Mouse (Mus musculus) heart, embryonic 14.5 days (tissue): ENCODE measurements around the gene Mfsd5. TPM values are rescaled to one million over a fixed set of nuclear protein-coding genes. Genes with fewer than 3 reads are reported as not detected.

Experiments
- ATAC-seq: fragments of 200-750 bp; cut with Nextera tagmentation; 2 replicates; pipeline ENCODE4 v1.8.0; 2017; ENCODE audit warnings: low read depth, moderate TSS enrichment; ENCODE audit not compliant: insufficient number of reproducible peaks, insufficient read depth, low FRiP score
- H3K27ac ChIP-seq, 2 experiments: fragments of 200-500 bp in 1 of 2; fragments of 300-500 bp in 1 of 2; sonication (generic) in 1 of 2; replicated peaks in 1 of 2; 2 replicates each; pipeline ENCODE4 v1.5.1; 2012 to 2014; ENCODE audit warnings: low read depth in 2 of 2, low read length in 2 of 2, control low read depth in 1 of 2, mild to moderate bottlenecking in 1 of 2, mixed read lengths in 1 of 2; ENCODE audit not compliant: control insufficient read depth in 1 of 2, insufficient read depth in 1 of 2
- H3K27me3 ChIP-seq: fragments of 300-500 bp; sonication (generic); 2 replicates; pipeline ENCODE4 v1.6.1; 2014; ENCODE audit warnings: mild to moderate bottlenecking, low read length, control low read depth; ENCODE audit not compliant: control insufficient read depth, insufficient read depth
- H3K36me3 ChIP-seq: fragments of 300-500 bp; sonication (generic); 2 replicates; pipeline ENCODE4 v1.6.1; 2014; ENCODE audit warnings: mild to moderate bottlenecking, control low read depth, low read length, mixed read lengths; ENCODE audit not compliant: control insufficient read depth, insufficient read depth
- H3K4me1 ChIP-seq, 2 experiments: fragments of 200-500 bp in 1 of 2; fragments of 300-500 bp in 1 of 2; sonication (generic) in 1 of 2; 2 replicates each; pipeline ENCODE4 v1.6.1; 2012 to 2014; ENCODE audit warnings: low read length in 2 of 2, control low read depth in 1 of 2, mixed read lengths in 1 of 2; ENCODE audit not compliant: control insufficient read depth in 2 of 2, insufficient read depth in 2 of 2
- H3K4me2 ChIP-seq: fragments of 300-500 bp; sonication (generic); 2 replicates; pipeline ENCODE4 v1.6.1; 2014; ENCODE audit warnings: mild to moderate bottlenecking, low read length
- H3K4me3 ChIP-seq, 2 experiments: fragments of 200-500 bp in 1 of 2; fragments of 300-500 bp in 1 of 2; sonication (generic) in 1 of 2; 2 replicates each; pipeline ENCODE4 v1.5.1; 2012 to 2014; ENCODE audit warnings: low read length in 2 of 2, mild to moderate bottlenecking in 2 of 2, control low read depth in 1 of 2, low read depth in 1 of 2, moderate library complexity in 1 of 2; ENCODE audit not compliant: control insufficient read depth in 1 of 2, insufficient read depth in 1 of 2
- H3K9ac ChIP-seq: fragments of 300-500 bp; sonication (generic); 2 replicates; pipeline ENCODE4 v1.6.1; 2014; ENCODE audit warnings: mild to moderate bottlenecking, low read length
- H3K9me3 ChIP-seq: fragments of 300-500 bp; sonication (generic); 2 replicates; pipeline ENCODE4 v1.6.1; 2016; ENCODE audit warnings: low read length, control low read depth; ENCODE audit not compliant: control insufficient read depth
- WGBS: fragments of 180-500 bp; shearing (Covaris S2); extraction: QIAGEN DNeasy Blood & Tissue Kit; methylation state at CpG from one replicate; pipeline ENCODE4 v1.1.7; 2014; 5-methylcytosine and 5-hydroxymethylcytosine counted together
- polyA plus RNA-seq: library from polyadenylated mRNA; unstranded; fragments of >200 nt; fragmentation: Nextera tagmentation; extraction: Ambion mirVana; gene quantifications from 2 replicates; pipeline ENCODE4 v1.2.1, GENCODE M21; 2014

The Mfsd5 gene
- polyA plus RNA-seq, 1 experiment from 2014 or later, result 39.2 TPM

DNA sequence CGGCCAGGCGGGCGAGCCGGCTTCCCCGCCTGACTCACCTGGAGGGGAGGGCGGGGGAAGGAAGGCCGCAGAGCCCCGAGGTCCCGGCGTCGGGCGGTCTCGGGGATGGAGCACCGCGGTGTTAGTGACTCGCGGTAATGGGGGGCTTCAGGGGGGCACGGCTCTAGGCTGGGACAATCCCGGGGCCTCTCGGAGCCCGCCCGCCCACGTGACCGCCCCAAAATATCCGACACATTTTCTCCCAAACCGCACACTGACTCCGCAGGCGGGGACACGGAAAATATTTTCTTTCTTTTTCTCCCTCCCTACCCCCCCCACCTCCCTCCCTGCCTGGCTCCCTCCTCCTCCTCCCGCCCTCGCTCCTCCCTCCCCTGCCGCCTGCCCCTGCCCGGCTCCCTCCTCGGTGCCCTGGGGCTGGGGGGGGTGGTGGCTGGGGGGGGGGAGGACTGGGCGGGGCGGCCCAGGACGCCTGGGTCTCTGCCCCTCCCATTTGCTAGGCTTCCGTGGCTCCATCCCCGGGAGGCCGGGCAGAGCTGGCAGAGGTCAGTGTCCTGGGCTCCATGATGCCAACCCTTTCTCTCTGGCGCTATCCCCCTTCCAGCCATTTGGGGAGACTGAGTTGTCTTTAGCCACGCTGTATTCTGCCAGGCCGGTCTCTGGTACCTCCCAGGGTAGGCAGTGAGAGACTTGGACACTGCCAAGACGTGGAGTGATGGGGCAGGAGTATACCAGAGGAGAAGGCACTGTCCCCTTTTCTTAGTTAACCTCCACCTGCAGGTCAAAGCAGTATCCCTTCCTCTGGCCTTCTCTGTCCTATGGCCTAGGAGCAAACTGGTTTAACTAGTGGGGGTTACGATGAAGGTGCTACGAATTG lies 21.8 kb upstream of the Mfsd5 start, which contains the start of gene Rarg:
Gene Rarg (minus strand): TSS at position 316 of the 874 bp plus-strand sequence.
- Histone ChIP-seq H3K9me3 (no peaks in the 10 kb centered on the region), H3K4me2 (peak within 1 kb of the TSS; percentile 81), H3K4me1 (peaks cover 0 to 12% of the 10 kb centered on the region in 2 experiments; a peak in 2 of 4 replicates), H3K27me3 (peaks cover 55% of the 10 kb centered on the region), H3K9ac (peak within 1 kb of the TSS; percentile 67), H3K36me3 (no peaks in the 10 kb centered on the region), H3K27ac (peak within 1 kb of the TSS; percentile 37 to 40; a peak in 3 of 4 replicates), H3K4me3 (peak within 1 kb of the TSS; percentile 50 to 51)
- WGBS, result 1% methylated on average over 36 of the region's 46 CpGs
- peak; percentile 41 for ATAC-seq

DNA sequence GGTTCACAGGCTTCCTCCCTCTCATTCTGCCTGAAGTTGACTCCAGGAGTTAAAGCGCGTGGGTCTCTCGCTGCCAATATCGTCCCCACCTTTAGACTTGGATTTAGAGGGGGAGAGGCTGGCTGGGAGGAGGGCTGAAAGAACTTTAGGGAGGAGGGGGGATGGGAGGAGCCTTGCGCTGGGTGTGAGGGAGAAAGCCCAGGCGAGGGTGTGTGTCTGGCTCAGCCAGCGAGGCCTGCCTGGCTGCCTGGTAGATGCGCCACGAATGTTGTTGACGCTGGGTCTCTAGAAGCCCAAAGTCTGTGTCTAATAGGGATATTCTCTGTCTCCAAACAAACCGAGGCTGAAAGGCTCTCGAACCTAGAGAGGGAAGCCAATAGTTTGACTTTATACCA lies 21.2 kb upstream of the Mfsd5 start:
- H3K36me3 ChIP-seq, result no peaks in the 10 kb centered on the region
- H3K4me2 ChIP-seq, result peak overlapping the region; percentile 81
- no peak for ATAC-seq
- peaks cover 55% of the 10 kb centered on the region for H3K27me3 ChIP-seq
- H3K9ac ChIP-seq, result no peak overlapping the region; the same call in 1 of the 2 replicates
- H3K9me3 ChIP-seq, result no peaks in the 10 kb centered on the region
- peak overlapping the region; percentile 16 to 50; a peak in 1 of 4 replicates for H3K4me3 ChIP-seq
- 7% methylated on average over 12 of the region's 12 CpGs for WGBS
- H3K4me1 ChIP-seq, result peaks cover 0 to 12% of the 10 kb centered on the region in 2 experiments; a peak in 2 of 4 replicates
- H3K27ac ChIP-seq, result peak overlapping the region in 1 of 2 experiments; percentile 37; a peak in 1 of 4 replicates

DNA sequence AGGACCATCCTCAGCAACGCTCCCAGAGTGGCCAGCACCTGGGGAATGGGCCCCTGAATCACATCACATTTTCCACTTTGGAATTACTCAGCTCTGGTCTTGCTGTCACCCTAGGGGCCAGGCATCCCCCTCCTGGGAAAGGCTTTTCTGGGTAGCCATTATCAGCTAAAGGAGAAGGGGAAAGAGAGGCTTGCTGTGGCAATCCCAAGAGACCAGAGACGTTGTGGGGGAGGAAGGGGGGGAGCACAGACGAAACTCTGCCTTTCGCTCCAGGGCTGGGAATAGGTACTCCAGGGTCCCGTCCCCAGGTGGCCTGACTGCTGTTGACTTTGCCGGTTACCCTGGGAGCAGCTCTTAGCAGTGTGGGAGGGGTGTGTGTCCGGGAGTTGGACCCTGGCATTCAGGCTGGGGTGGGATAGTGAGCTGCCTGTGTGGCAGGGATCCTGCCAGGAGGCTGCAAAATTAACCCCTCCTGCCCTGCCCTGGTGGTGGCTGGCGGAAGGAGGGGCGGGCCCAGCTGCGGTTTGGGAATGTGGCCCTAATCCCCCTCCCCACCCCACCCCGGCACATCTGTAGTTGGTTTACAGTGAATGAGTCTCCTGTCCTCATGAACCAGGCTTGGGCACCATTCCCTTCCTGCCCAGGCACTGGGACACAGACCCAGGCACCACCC lies 20.5 kb upstream of the Mfsd5 start:
- Histone ChIP-seq H3K4me2 (no peak overlapping the region), H3K4me1 (peaks cover 0 to 12% of the 10 kb centered on the region in 2 experiments; a peak in 2 of 4 replicates), H3K9ac (no peak overlapping the region), H3K9me3 (no peaks in the 10 kb centered on the region), H3K27me3 (peaks cover 60% of the 10 kb centered on the region), H3K36me3 (no peaks in the 10 kb centered on the region), H3K27ac (no peak overlapping the region; a peak in 1 of 4 replicates), H3K4me3 (no peak overlapping the region)
- 19% methylated on average over 11 of the region's 11 CpGs for WGBS
- no peak for ATAC-seq

DNA sequence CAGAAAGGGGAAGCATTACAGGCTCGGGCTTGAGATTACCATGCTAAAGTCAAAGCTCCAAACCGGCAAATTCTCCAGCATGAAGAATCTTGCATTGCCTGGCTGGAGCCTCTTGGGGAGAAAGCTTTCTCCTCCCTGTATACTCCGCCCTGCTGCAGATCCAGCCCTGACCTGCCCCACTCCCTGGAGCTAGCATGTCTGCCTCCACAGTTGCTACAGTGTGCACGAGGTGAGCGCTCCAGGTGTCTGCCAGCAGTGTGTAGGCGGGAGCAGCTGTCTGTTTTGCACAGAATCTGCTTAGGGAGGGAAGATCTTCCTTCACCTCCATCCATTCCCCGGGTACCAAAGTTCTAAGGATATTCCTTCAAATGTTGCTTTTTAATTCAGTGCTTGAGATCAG lies 16.7 kb upstream of the Mfsd5 start:
- H3K4me3 ChIP-seq, result no peak overlapping the region
- H3K27me3 ChIP-seq, result peaks cover 38% of the 10 kb centered on the region
- no peaks in the 10 kb centered on the region for H3K36me3 ChIP-seq
- no peak overlapping the region for H3K4me2 ChIP-seq
- no peaks in the 10 kb centered on the region for H3K9me3 ChIP-seq
- ATAC-seq, result no peak
- WGBS, result 51% methylated on average over 7 of the region's 7 CpGs
- no peak overlapping the region for H3K9ac ChIP-seq
- no peak overlapping the region for H3K27ac ChIP-seq
- peaks cover 0 to 12% of the 10 kb centered on the region in 2 experiments; a peak in 2 of 4 replicates for H3K4me1 ChIP-seq

DNA sequence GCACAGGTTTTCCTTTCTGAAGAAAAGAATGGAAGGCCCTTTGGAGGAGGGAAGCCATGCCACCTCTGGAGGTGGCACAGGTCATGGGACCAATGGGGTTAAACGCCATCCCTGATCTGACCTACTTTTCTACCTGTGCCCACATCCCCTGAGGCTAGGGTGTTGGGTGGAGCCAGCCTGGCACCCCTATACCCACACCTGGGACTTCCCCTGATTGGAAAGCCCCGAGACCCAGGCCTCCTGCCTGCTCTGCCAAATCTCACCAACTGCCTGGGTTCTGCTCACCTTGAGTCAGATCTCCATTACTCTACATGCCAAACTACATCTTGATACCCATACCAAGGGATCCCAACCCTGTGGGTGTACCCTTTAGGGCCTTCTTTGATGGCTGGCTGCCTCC lies 16.2 kb upstream of the Mfsd5 start:
- peaks cover 0 to 7% of the 10 kb centered on the region in 2 experiments; a peak in 2 of 4 replicates for H3K4me1 ChIP-seq
- 63% methylated on average over 2 of the region's 2 CpGs for WGBS
- no peak overlapping the region for H3K27ac ChIP-seq
- H3K4me2 ChIP-seq, result no peak overlapping the region
- no peak overlapping the region for H3K9ac ChIP-seq
- H3K4me3 ChIP-seq, result no peak overlapping the region
- no peaks in the 10 kb centered on the region for H3K9me3 ChIP-seq
- H3K27me3 ChIP-seq, result peaks cover 35% of the 10 kb centered on the region
- H3K36me3 ChIP-seq, result no peaks in the 10 kb centered on the region
- no peak for ATAC-seq

DNA sequence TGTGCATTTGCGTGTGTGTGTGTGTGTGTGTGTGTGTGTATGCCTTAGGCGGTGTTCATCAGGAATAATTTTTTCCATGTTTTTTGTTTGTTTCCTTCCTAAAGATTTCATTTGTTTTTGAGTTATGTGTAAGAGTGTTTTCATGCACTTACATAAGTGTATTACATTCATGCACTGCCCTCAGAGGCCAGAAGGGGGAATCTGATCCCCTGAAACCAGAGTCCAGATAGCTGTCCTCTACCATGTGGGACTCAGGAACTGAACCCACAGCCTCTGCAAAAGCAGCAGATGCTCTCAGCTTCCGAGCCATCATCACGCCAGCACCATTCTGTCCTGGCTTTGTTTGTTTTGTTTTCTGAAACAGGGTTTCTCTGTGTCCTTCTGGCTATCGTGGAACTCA lies 13.7 kb upstream of the Mfsd5 start:
- H3K27ac ChIP-seq, result no peak overlapping the region
- H3K9me3 ChIP-seq, result no peaks in the 10 kb centered on the region
- H3K4me3 ChIP-seq, result no peak overlapping the region
- H3K4me1 ChIP-seq, result peaks cover 0 to 2% of the 10 kb centered on the region in 2 experiments; a peak in 1 of 4 replicates
- H3K27me3 ChIP-seq, result peaks cover 29% of the 10 kb centered on the region
- no peaks in the 10 kb centered on the region for H3K36me3 ChIP-seq
- 82% methylated on average over 5 of the region's 5 CpGs for WGBS
- H3K4me2 ChIP-seq, result no peak overlapping the region
- no peak overlapping the region for H3K9ac ChIP-seq
- ATAC-seq, result no peak

DNA sequence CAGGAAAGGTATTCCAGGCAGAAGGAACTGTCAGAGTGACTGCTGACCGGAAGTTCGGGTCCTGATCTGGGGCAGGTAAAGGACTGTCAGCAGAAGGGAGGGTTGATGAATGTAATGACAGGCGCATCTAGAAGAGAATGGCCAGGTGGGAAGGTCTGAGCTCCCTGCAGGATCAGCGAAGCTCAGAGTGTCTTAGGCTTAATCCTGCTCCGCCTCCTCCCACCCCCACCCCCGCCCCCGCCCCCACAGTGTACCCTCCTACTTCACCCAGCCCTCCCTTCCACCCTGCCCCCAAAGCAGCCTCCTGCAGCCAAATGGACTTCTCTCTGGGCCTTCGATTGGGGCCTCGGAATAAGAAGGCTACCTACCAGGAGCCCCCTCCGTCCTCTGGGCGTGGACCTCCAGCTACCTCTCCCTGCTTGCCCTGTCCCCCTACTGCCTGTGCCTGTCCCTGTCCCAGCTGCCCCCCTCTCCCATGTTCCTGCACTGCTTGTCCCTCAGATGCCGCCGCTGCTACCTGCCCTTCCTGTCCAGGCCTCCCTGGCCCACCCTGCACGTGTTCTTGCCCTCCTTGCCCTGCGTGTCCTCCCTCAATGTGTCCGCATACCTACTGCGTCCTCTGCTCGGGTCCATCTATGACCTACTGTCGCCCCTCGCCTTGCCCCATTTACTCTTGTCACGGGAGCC lies 8.8 kb upstream of the Mfsd5 start, which contains the start of gene Gm9918:
Gene Gm9918 (plus strand): TSS at position 290 of the 687 bp plus-strand sequence.
- Histone ChIP-seq H3K9ac (peak within 1 kb of the TSS; percentile 8; the same call in 1 of the 2 replicates), H3K4me3 (peak within 1 kb of the TSS in 1 of 2 experiments; percentile 22; a peak in 1 of 4 replicates), H3K4me1 (peaks cover 0 to 4% of the 10 kb centered on the region in 2 experiments; a peak in 1 of 4 replicates), H3K4me2 (peak within 1 kb of the TSS; percentile 39), H3K36me3 (no peaks in the 10 kb centered on the region), H3K9me3 (no peaks in the 10 kb centered on the region), H3K27me3 (peaks cover 24% of the 10 kb centered on the region), H3K27ac (no peak within 1 kb of the TSS)
- WGBS, result 6% methylated on average over 18 of the region's 21 CpGs
- ATAC-seq, result no peak
